Mouse (Mus musculus): ENCODE data around the gene Bmp6.

The Bmp6 gene

DNA sequence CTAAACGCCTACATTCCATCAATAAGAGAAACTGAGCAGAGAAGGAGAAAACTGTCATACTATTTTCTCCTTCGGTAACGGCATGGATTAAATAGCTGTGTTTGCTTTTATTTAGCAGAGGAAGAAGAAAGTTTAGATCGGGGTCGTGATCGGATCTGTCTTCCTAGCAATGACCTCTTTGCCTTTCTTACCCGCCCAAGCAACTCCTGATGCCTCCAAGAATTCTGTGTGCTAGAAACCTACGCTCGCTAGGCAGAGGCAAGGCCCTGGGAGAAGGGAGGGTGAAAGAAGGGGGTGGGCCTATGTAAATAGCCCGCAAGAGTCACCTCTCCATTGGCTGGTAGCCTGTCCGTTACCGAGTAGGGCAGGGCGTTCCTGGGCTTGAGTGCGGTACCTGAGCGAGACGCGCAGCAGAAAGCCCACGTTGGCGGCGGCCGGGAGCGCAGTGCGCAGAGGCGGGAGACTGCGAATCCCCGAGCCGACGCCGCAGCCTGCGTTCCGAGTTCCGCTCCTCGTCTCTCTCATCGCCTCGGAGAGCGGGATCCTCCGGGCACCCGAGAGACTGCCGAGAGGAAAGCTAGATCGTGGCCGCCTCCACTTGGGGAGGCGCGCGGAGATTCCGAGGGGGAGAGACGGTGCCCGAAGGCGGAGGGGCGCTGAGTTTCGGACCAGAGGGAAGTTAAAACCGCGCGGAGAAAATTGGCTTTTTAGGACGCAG lies at the start of gene Bmp6:
Gene Bmp6, plus strand, starts transcription at position 395 of the 718 bp plus-strand sequence.
- peak; percentile 68 for DNase-seq (ENCODE audit: low read depth, low spot score)

GRCm38 (mm10) chr13:38296166-38296565 lies 48.7 kb upstream of the Bmp6 start:
- no peak for DNase-seq (ENCODE audit: low read depth, low spot score)

GRCm38 (mm10) chr13:38296601-38297000 lies 48.3 kb upstream of the Bmp6 start:
- DNase-seq (ENCODE audit: low read depth, low spot score) = no peak

GRCm38 (mm10) chr13:38311125-38311524 lies 33.8 kb upstream of the Bmp6 start:
- DNase-seq (ENCODE audit: low read depth, low spot score) = no peak

- no peak for DNase-seq (ENCODE audit: low read depth, low spot score)
Observed at GRCm38 (mm10) chr13:38312357-38313040, 32.4 kb upstream of the Bmp6 start.

- no peak for DNase-seq (ENCODE audit: low read depth, low spot score)
Observed at GRCm38 (mm10) chr13:38314590-38314989, 30.3 kb upstream of the Bmp6 start.

- no peak for DNase-seq (ENCODE audit: low read depth, low spot score)
Observed at GRCm38 (mm10) chr13:38318418-38318817, 26.5 kb upstream of the Bmp6 start.

DNA sequence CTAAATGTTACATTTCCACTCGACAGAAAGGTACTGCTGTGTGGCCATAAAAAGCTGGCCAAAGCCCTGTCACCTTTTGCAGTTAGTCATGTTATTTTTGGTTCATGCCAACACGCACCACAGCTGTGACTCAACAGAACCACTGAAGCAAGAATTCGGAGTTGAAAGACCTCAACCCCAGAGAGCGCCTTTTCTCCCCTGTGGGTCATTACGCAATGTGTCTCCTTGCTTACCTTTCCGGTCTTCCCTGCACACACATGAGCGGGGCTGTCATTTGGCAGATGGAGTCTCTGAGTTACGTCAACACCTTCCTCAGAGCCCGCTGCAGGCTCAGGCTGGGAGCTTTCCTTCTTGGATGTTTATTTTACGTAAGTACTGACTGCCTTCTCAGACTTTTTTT lies 24.6 kb upstream of the Bmp6 start:
- DNase-seq (ENCODE audit: low read depth, low spot score) = no peak

- DNase-seq (ENCODE audit: low read depth, low spot score) = no peak
Observed at GRCm38 (mm10) chr13:38324452-38324851, 20.5 kb upstream of the Bmp6 start.

- DNase-seq (ENCODE audit: low read depth, low spot score) = no peak
Observed at GRCm38 (mm10) chr13:38327377-38327776, 17.5 kb upstream of the Bmp6 start.

- DNase-seq (ENCODE audit: low read depth, low spot score) = no peak
Observed at GRCm38 (mm10) chr13:38333496-38333895, 11.4 kb upstream of the Bmp6 start.

DNA sequence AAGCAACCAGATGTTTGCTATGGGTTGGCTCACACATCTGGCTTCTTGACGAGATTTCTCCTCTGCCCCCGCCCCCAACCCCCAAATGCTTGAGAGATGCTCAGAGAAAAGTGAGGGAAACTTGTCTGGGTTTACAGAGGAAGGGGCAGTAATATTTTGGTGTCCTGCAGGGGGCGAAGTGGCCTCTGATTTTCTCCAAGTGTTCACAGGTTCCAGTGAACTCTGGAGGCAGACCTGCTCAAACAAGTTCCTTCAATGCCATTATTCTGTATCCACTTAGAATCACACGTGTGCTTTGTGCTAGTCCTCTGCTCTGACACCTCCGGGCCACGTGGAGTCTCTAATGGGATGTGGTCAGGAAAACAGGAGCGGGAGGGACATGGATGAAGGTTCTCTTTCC lies 2.3 kb upstream of the Bmp6 start:
- peak; percentile 46 for DNase-seq (ENCODE audit: low read depth, low spot score)

DNA sequence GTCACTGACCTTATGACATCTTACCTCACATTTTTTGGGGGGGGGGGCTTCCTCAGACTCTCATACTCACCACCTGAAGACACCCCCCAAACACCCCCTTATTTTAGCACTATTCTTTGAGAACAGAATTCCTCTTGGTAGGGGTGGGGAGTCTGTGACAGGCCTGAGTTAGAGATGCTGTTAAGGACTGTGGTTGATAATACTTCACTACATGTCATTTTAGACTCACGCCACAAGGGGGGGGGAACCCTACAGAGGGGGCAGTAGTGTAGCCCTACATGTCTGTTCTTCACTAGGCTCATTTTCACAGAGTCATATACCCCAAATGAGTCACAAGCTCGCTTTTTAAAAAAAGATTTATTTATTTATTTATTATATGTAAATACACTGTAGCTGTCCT lies 1.7 kb upstream of the Bmp6 start:
- DNase-seq (ENCODE audit: low read depth, low spot score) = no peak

DNA sequence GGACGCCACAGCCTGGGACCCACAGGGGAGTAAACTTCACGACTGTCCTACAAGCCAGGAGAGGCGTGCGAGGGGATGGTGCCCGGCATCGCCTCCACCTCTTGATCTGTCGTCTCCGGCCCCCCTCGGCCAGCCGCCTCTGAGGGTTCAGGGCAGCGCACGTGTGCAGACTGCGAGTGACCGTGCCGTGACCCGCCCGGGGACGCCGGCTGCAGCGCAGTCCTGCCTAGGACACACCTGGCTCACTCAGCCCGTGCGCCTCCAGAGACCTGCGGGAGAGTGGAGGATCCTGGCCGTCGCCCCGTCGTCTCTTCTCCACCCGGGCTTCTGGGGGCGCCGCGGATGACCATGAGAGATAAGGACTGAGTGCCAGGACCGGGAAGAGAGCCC lies 519 bp downstream of the Bmp6 start:
- DNase-seq (ENCODE audit: low read depth, low spot score) = no peak

- DNase-seq (ENCODE audit: low read depth, low spot score) = no peak
Observed at GRCm38 (mm10) chr13:38346096-38346915, 1.4 kb downstream of the Bmp6 start.

DNA sequence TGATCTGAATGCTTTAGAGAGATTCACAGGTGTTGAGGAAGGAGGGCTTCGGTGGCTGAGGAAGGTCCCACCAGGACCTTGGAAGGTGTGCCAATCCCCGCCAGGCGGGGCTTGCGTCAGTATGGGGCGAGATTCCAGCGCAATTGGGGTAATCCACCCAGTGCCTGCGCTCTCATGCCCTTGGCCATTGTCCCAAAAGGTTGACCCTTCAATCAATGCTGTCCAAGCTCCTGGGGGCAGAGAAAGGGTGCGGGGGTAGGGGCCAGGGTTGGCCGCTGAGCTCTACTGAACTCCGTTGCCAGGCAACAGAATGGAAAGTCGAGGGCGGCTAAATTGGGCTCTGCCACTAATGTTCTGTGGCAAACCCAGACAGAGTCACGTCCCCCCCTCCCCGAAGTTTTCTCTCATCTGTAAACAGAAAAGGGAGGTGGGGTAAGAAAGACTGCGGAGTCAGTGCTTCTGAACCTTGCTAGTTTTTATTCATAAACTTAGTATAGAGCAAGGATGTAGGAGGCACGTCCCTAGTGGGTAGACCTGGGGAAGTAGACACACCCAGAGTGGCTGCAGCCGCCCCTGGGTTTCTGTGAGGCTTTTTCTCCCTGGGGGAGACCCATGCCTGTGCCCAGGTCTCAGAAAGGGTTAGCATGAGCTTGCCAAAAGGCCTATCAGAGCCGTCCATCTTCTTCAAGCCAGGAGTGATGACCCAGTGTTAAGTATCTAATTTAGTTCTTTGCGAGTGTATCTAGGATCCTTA lies 2.3 kb downstream of the Bmp6 start:
- no peak for DNase-seq (ENCODE audit: low read depth, low spot score)

- DNase-seq (ENCODE audit: low read depth, low spot score) = no peak
Observed at GRCm38 (mm10) chr13:38347775-38348135, 2.8 kb downstream of the Bmp6 start.

DNA sequence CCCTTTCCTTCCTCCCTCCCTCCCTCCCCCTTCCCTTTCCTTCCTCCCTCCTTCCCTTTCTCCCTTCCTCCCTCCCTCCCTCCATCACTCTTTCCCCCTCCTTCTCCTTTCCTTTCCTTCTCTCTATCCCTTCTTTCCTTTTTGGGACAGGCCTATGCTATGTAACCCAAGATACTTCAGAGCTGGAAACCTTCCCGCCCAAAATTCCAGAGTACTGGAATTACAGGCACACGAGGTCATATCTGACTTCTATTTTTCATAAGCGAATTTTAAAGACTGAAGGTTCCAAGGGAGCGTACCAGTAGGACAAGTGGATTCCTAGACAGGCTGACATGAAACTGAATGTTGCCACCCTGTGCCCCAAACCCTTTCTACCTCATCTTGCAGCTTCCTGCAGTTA lies 4.1 kb downstream of the Bmp6 start:
- DNase-seq (ENCODE audit: low read depth, low spot score) = no peak

DNA sequence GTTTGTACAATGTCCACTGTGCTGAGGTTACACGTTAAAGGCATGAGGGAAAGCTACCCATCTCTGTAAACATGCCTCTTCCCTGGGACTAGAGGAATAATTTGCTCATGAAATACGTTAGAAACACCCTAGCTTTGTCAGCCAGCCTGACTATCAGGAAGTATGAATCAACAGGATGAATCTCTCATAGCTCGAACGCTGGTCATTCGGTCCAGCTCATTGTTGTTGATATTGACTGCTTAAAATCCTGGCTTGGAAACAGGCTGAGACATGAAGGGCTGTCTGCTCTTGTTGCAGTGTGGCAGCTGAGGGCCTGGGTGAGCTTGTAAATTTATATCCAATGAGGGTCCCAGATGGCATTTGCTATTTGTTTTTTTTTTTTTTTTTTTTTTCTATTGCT lies 4.9 kb downstream of the Bmp6 start:
- no peak for DNase-seq (ENCODE audit: low read depth, low spot score)

DNA sequence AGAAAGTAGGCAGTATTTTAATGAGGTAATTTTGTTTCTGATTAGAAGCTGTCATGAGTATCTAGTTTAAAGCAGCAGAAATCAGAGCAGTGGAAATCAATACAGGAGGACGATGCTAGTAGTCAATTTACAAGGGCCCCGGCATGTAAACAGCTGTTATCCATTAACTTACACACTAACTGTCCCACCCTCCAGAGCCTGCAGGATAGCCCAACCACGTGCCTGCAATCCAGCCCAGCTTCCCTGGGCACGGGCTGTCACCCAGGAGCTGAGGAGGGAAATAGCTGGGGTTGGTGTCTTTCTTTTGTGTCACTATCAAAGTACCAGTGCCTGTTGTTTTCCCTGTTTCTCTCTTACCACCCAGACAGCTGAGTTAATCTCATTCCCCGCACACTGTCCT lies 7.1 kb downstream of the Bmp6 start:
- DNase-seq (ENCODE audit: low read depth, low spot score) = no peak

- DNase-seq (ENCODE audit: low read depth, low spot score) = no peak
Observed at GRCm38 (mm10) chr13:38352986-38353385, 8.1 kb downstream of the Bmp6 start.

Data from embryo, embryonic 11.5 days (tissue).